Mouse (Mus musculus) cerebellum, adult 2 months (tissue): Measurements from ENCODE around the gene Psmc6. TPM values are rescaled to one million over a fixed set of nuclear protein-coding genes. Genes with fewer than 3 reads are reported as not detected.

Experiments used
- DNase-seq, 2 experiments: peaks; one replicate each; pipeline ENCODE4 v3.0.0; 2021
- H3K27ac ChIP-seq: fragments of 200-500 bp; 2 replicates; pipeline ENCODE4 v1.5.1; 2012; ENCODE audit warnings: low read length, control low read depth, inconsistent platforms; ENCODE audit not compliant: insufficient read depth
- H3K27me3 ChIP-seq: fragments of 200-500 bp; 2 replicates; pipeline ENCODE4 v1.6.1; 2012; ENCODE audit warnings: inconsistent platforms, mild to moderate bottlenecking, low read length, moderate library complexity; ENCODE audit not compliant: control insufficient read depth, insufficient read depth
- H3K4me1 ChIP-seq: fragments of 200-500 bp; 2 replicates; pipeline ENCODE4 v1.6.1; 2011; ENCODE audit warnings: low read length; ENCODE audit not compliant: control insufficient read depth, insufficient read depth
- H3K4me3 ChIP-seq: fragments of 200-500 bp; replicated peaks from 2 replicates; pipeline ENCODE3; 2011; ENCODE audit warnings: mild to moderate bottlenecking, low read depth, low read length, control low read depth; ENCODE audit not compliant: insufficient read depth
- CTCF ChIP-seq: fragments of 200-500 bp; IDR thresholded peaks from 2 replicates; pipeline ENCODE4 v1.5.1; 2011; ENCODE audit warnings: low read depth, mild to moderate bottlenecking, control low read depth, low read length, moderate library complexity, borderline replicate concordance; ENCODE audit not compliant: insufficient read depth
- POLR2A ChIP-seq: fragments of 200-500 bp; IDR thresholded peaks from 2 replicates; pipeline ENCODE4 v1.6.1; 2011; ENCODE audit warnings: low read length, control low read depth, borderline replicate concordance; ENCODE audit not compliant: insufficient read depth
- WGBS: fragments of 180-500 bp; shearing (Covaris S2); methylation state at CpG from one replicate; pipeline ENCODE4 v1.1.7; 2018; 5-methylcytosine and 5-hydroxymethylcytosine counted together
- polyA plus RNA-seq: library from polyadenylated mRNA; depleted of rRNA; stranded (reverse); fragments of >200 nt; gene quantifications from 2 replicates; pipeline ENCODE4 v1.2.3, GENCODE M21; 2012; rRNA removed

Psmc6 gene
- polyA plus RNA-seq, 1 experiment = 115 TPM

GRCm38 (mm10) chr14:45365196-45365587 lies 35.6 kb downstream of the Psmc6 start:
- H3K27me3 ChIP-seq = no peaks in the 10 kb centered on the region
- TF ChIP-seq CTCF = no peak
- TF ChIP-seq POLR2A = no peak
- no peak for DNase-seq
- H3K4me3 ChIP-seq = no peak overlapping the region
- H3K27ac ChIP-seq = 0 out of 2 replicates have a peak overlapping the region, but pooled peaks have one; percentile 4
- WGBS = 26% methylated on average over 6 of the region's 6 CpGs
- H3K4me1 ChIP-seq = no peaks in the 10 kb centered on the region; the same call in 1 of the 2 replicates

DNA sequence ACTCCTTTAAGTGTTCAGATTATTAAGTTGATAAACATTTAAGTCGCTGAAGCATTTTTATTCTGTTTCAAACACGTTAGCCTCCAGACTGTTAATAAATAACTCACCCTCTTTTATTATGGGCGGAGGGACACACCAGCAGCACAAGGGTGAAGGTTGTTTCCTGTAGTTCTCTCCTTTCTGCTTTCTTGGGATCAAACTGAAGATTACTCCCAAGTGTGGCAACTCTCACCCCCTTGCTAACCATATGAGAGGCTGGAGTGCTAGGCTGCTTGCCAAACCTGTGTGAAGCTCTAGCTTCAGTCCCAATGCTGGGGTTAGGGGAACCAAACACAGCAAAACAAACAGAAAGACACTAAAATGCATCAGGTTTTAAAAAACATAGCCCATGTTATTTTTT lies 49.2 kb downstream of the Psmc6 start:
- 92% methylated on average over 3 of the region's 3 CpGs for WGBS
- H3K4me1 ChIP-seq = no peaks in the 10 kb centered on the region
- no peak overlapping the region for H3K27ac ChIP-seq
- H3K4me3 ChIP-seq = no peak overlapping the region
- DNase-seq = no peak
- no peak for TF ChIP-seq CTCF
- TF ChIP-seq POLR2A = no peak
- no peaks in the 10 kb centered on the region for H3K27me3 ChIP-seq

- TF ChIP-seq CTCF (no peak), POLR2A (no peak)
- no peaks in the 10 kb centered on the region for H3K27me3 ChIP-seq
- DNase-seq = no peak
- no peak overlapping the region for H3K4me3 ChIP-seq
- 68% methylated on average over 6 of the region's 6 CpGs for WGBS
- H3K4me1 ChIP-seq = no peaks in the 10 kb centered on the region
- H3K27ac ChIP-seq = no peak overlapping the region
Observed at GRCm38 (mm10) chr14:45380756-45381155, 51.2 kb downstream of the Psmc6 start.

GRCm38 (mm10) chr14:45382912-45383311 lies 53.3 kb downstream of the Psmc6 start:
- H3K27me3 ChIP-seq = no peaks in the 10 kb centered on the region
- H3K4me1 ChIP-seq = no peaks in the 10 kb centered on the region; the same call in 1 of the 2 replicates
- TF ChIP-seq POLR2A (no peak), CTCF (peak; percentile 22; the same call in 1 of the 2 replicates)
- H3K27ac ChIP-seq = no peak overlapping the region
- H3K4me3 ChIP-seq = no peak overlapping the region
- 79% methylated on average over 4 of the region's 4 CpGs for WGBS
- DNase-seq = no peak

DNA sequence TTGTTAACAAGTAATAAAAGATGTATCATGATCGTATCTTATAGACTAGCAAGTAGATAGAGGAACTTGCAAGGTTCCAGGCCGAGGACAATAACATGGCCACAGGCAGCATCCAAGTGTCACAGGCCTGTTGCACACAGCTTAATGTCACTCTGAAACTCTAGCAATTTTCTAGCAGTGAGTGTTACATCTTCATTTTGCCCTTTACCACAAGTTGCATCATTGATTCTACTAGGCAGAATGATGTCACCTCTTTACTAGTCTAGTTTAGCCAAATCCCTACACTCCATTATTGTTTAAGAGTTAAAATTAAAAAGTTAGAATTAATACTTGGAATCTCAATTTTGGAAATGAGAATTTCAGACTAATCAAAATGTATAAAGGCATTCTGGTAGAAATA lies 56.0 kb downstream of the Psmc6 start:
- 91% methylated on average over 2 of the region's 2 CpGs for WGBS
- Histone ChIP-seq H3K4me3 (no peak overlapping the region), H3K27ac (no peak overlapping the region), H3K4me1 (no peaks in the 10 kb centered on the region; the same call in 1 of the 2 replicates), H3K27me3 (no peaks in the 10 kb centered on the region)
- no peak for TF ChIP-seq CTCF
- TF ChIP-seq POLR2A = no peak
- no peak for DNase-seq

DNA sequence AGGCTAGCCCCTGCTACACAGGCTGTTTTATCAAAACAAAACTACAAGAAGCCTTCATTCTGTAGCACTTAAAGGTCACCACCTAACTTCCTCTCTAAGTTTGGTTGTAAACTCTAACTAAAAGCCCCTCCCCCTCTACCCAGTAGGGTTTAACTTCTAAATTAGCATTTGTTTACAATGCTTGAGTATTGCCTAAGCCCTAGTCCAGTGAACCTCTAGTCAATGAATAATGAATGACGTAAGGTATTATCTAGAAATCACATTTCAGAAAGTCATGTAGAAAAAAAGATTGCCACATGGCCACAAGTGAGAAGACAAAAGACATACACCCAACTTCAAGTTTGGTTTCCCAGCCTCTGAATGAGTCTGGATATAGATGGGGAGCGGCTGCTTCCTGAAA lies 57.9 kb downstream of the Psmc6 start:
- 31% methylated on average over 2 of the region's 2 CpGs for WGBS
- Histone ChIP-seq H3K4me1 (no peaks in the 10 kb centered on the region; the same call in 1 of the 2 replicates), H3K4me3 (no peak overlapping the region), H3K27me3 (no peaks in the 10 kb centered on the region), H3K27ac (no peak overlapping the region)
- no peak for DNase-seq
- TF ChIP-seq CTCF = no peak
- no peak for TF ChIP-seq POLR2A

GRCm38 (mm10) chr14:45388345-45389181 lies 59.0 kb downstream of the Psmc6 start:
- Histone ChIP-seq H3K27me3 (no peaks in the 10 kb centered on the region), H3K4me3 (peak overlapping the region; percentile 100), H3K4me1 (no peaks in the 10 kb centered on the region; the same call in 1 of the 2 replicates), H3K27ac (peak overlapping the region; percentile 92)
- WGBS = under 1% methylated on average over 71 of the region's 71 CpGs
- peak; percentile 75; the same call in 1 of the 2 replicates for TF ChIP-seq POLR2A
- no peak for TF ChIP-seq CTCF
- peak; percentile 95 to 97 for DNase-seq

- H3K27me3 ChIP-seq = no peaks in the 10 kb centered on the region
- H3K27ac ChIP-seq = peak overlapping the region; percentile 92
- TF ChIP-seq CTCF (no peak), POLR2A (no peak)
- H3K4me1 ChIP-seq = no peaks in the 10 kb centered on the region; the same call in 1 of the 2 replicates
- no peak for DNase-seq
- 0% methylated on average over 3 of the region's 3 CpGs for WGBS
- peak overlapping the region; percentile 100 for H3K4me3 ChIP-seq
Observed at GRCm38 (mm10) chr14:45389194-45389593, 59.6 kb downstream of the Psmc6 start.

Other genes with a start within 250 kb of the Psmc6 start
- gene Gpr137c, start 110.1 kb upstream of the Psmc6 start, polyA plus RNA-seq = 38.7 and 43.6 TPM in 2 replicates
- 42.6 and 45.2 TPM in 2 replicates for gene Txndc16, start 109.5 kb upstream of the Psmc6 start, polyA plus RNA-seq
- 24.9 and 25.8 TPM in 2 replicates for gene Ero1l, start 11.0 kb upstream of the Psmc6 start, polyA plus RNA-seq
- gene Styx, start 21.3 kb downstream of the Psmc6 start, polyA plus RNA-seq = 14.7 and 17.2 TPM in 2 replicates
- 14.1 and 14.4 TPM in 2 replicates for gene Gnpnat1, start 75.1 kb downstream of the Psmc6 start, polyA plus RNA-seq
- 78.8 and 81.0 TPM in 2 replicates for gene Fermt2, start 200.3 kb downstream of the Psmc6 start, polyA plus RNA-seq